Mouse (Mus musculus) kidney, adult 2 months (tissue): ENCODE measurements at regions not wholly inside any gene's neighbourhood (a gene's known extent, or its start where the extent isn't known, plus 50 kb on each side); places are given as distances from the start of the nearest gene placed in this dataset.

Source experiments
- CTCF ChIP-seq: fragments of 200-500 bp; conservative IDR thresholded peaks from 2 replicates; pipeline ENCODE4 v1.5.1; 2011; ENCODE audit warnings: low read depth, mild to moderate bottlenecking, control low read depth, low read length, moderate library complexity, mixed read lengths; ENCODE audit not compliant: insufficient read depth, insufficient read length
- POLR2A ChIP-seq: fragments of 200-500 bp; IDR thresholded peaks from one replicate; pipeline ENCODE4 v1.6.1; 2011; ENCODE audit warnings: low read depth, low read length, control low read depth

DNA sequence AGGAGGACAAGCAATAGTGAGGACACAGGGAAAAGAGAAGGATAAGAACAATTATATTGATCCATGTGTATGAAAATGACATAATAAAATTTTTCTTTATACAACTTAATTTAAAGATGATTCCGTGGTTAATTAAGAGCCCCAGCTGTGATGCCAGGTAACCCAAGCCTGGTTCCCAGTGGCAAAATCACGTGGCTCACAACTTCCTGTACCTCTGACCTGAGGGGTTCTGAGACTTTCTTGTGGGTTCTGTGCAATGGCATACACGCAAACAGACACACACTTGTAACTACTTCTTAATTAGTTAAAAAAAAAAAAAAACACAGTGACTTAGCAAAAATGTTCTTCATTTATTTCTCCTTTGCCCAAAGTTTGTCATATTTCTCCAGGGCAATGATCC is 57.2 kb upstream of the Gadd45a start:
- no peak for TF ChIP-seq CTCF
- TF ChIP-seq POLR2A, result no peak
